Comparison of ENCODE assay signal across 12 mouse cellular contexts in the genomic region with DNA sequence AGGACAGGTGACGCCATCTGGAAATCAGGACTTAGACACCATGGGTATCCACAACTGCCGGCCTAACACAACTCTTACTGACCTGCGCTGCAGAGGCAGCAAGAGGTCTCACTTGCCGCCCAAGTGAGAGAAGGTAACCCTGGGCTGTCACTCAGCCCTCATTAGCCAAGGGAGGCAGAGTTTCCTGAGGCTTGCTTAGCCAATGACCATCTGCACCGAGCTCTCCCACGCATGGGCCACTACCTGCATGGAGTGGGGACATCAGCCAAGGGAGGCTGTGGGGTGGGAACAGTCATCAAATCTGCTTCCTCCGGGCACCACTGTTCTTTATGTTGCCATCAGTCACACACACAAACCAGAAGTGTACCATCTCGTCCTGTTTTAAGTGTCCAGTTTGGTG. TPM values are rescaled to one million over a fixed set of nuclear protein-coding genes. Genes with fewer than 3 reads are reported as not detected.
DNase-seq lines count a peak whose midpoint lies in the region; ATAC-seq and TF ChIP-seq lines count a peak whose summit lies in the region.
"Had no signal": no experiment of that assay in that cellular context is flagged by ENCODE, and none has a peak within 500 bp of the region (broad histone marks: within the 10 kb centered on the region; RNA-seq: fewer than 3 reads in every experiment).

No protein-coding gene starts in this region.

- TF ChIP-seq CTCF in forebrain, postnatal 0 days (IDR thresholded peaks at IDR 0.05; ENCODE audit: low read depth): no peak

- no peak overlapping the region for H3K4me3 ChIP-seq in forebrain, embryonic 13.5 days
- no peak overlapping the region for H3K4me3 ChIP-seq in forebrain, postnatal 0 days (ENCODE audit: low read depth, low read length)
- H3K4me3 ChIP-seq in midbrain, embryonic 11.5 days (ENCODE audit: low read depth, low read length): no peak overlapping the region
- H3K4me3 ChIP-seq in midbrain, embryonic 14.5 days (replicated peaks; ENCODE audit: low read depth, low read length): no peak overlapping the region
- no peak overlapping the region for H3K4me3 ChIP-seq in kidney, embryonic 15.5 days (replicated peaks)
- H3K4me3 ChIP-seq: hindbrain, embryonic 15.5 days; left cerebral cortex, adult 2 months; limb, embryonic 15.5 days; midbrain, embryonic 12.5 days had no signal

- DNase-seq in forebrain, postnatal 0 days: no peak
- no peak for DNase-seq in midbrain, embryonic 11.5 days (ENCODE audit: low spot score, missing footprints)
- DNase-seq in midbrain, embryonic 14.5 days: no peak
- DNase-seq in cerebellum, postnatal 14 days: peak; percentile 59 to 74
- no peak for DNase-seq in lung, postnatal 10 days

- no peaks in the 10 kb centered on the region for H3K9me3 ChIP-seq in forebrain, embryonic 13.5 days (replicated peaks)
- no peaks in the 10 kb centered on the region for H3K9me3 ChIP-seq in forebrain, postnatal 0 days (ENCODE audit: low read length)
- H3K9me3 ChIP-seq in midbrain, embryonic 11.5 days (ENCODE audit: control insufficient read depth, low read length): no peaks in the 10 kb centered on the region
- no peaks in the 10 kb centered on the region for H3K9me3 ChIP-seq in midbrain, embryonic 14.5 days (ENCODE audit: control insufficient read depth, low read length)
- H3K9me3 ChIP-seq in kidney, embryonic 15.5 days (replicated peaks): no peaks in the 10 kb centered on the region
- H3K9me3 ChIP-seq: hindbrain, embryonic 15.5 days; limb, embryonic 15.5 days; midbrain, embryonic 12.5 days had no signal

- ATAC-seq in forebrain, embryonic 13.5 days: no peak
- ATAC-seq in forebrain, postnatal 0 days: no peak
- peak; percentile 34; the same call in 1 of the 2 replicates for ATAC-seq in midbrain, embryonic 11.5 days (ENCODE audit: low FRiP score)
- ATAC-seq in midbrain, embryonic 14.5 days (ENCODE audit: low FRiP score, low TSS enrichment): no peak
- no peak for ATAC-seq in kidney, embryonic 15.5 days (replicated peaks; ENCODE audit: low FRiP score)

- no peaks in the 10 kb centered on the region for H3K27me3 ChIP-seq in forebrain, embryonic 13.5 days
- no peaks in the 10 kb centered on the region for H3K27me3 ChIP-seq in forebrain, postnatal 0 days (ENCODE audit: insufficient read depth, low read length)
- no peaks in the 10 kb centered on the region for H3K27me3 ChIP-seq in midbrain, embryonic 11.5 days (ENCODE audit: control insufficient read depth, insufficient read depth, low read length)
- H3K27me3 ChIP-seq in midbrain, embryonic 14.5 days (ENCODE audit: control insufficient read depth, insufficient read depth, low read length): no peaks in the 10 kb centered on the region
- H3K27me3 ChIP-seq in kidney, embryonic 15.5 days: no peaks in the 10 kb centered on the region
- H3K27me3 ChIP-seq: hindbrain, embryonic 15.5 days; limb, embryonic 15.5 days; midbrain, embryonic 12.5 days had no signal

- H3K4me1 ChIP-seq in forebrain, embryonic 13.5 days: peaks cover 11% of the 10 kb centered on the region
- H3K4me1 ChIP-seq in forebrain, postnatal 0 days (ENCODE audit: insufficient read depth): no peaks in the 10 kb centered on the region
- H3K4me1 ChIP-seq in midbrain, embryonic 11.5 days (ENCODE audit: control insufficient read depth, insufficient read depth, low read length): peaks cover 5% of the 10 kb centered on the region; the same call in 1 of the 2 replicates
- no peaks in the 10 kb centered on the region for H3K4me1 ChIP-seq in midbrain, embryonic 14.5 days (ENCODE audit: control insufficient read depth, insufficient read depth, low read length)
- H3K4me1 ChIP-seq in kidney, embryonic 15.5 days: peaks cover 11% of the 10 kb centered on the region

- no peak overlapping the region for H3K27ac ChIP-seq in forebrain, embryonic 13.5 days
- no peak overlapping the region for H3K27ac ChIP-seq in forebrain, postnatal 0 days (ENCODE audit: low read depth, low read length)
- H3K27ac ChIP-seq in midbrain, embryonic 11.5 days (ENCODE audit: low read depth, low read length): no peak overlapping the region
- no peak overlapping the region for H3K27ac ChIP-seq in midbrain, embryonic 14.5 days (replicated peaks; ENCODE audit: low read depth, low read length)
- H3K27ac ChIP-seq in kidney, embryonic 15.5 days: no peak overlapping the region; the same call in 1 of the 2 replicates

- WGBS in forebrain, embryonic 13.5 days: 88% methylated on average over 8 of the region's 8 CpGs
- 90% methylated on average over 8 of the region's 8 CpGs for WGBS in forebrain, postnatal 0 days
- WGBS in midbrain, embryonic 11.5 days: 88% methylated on average over 8 of the region's 8 CpGs
- 88% methylated on average over 8 of the region's 8 CpGs for WGBS in midbrain, embryonic 14.5 days
- WGBS in kidney, embryonic 15.5 days: 67% methylated on average over 8 of the region's 8 CpGs

- 0 out of 2 replicates have a peak overlapping the region, but pooled peaks have one; percentile 12 for H3K9ac ChIP-seq in forebrain, embryonic 13.5 days
- H3K9ac ChIP-seq in forebrain, postnatal 0 days: no peak overlapping the region
- no peak overlapping the region for H3K9ac ChIP-seq in midbrain, embryonic 11.5 days (ENCODE audit: low read length)
- no peak overlapping the region for H3K9ac ChIP-seq in midbrain, embryonic 14.5 days (replicated peaks; ENCODE audit: low read length)
- H3K9ac ChIP-seq in kidney, embryonic 15.5 days: no peak overlapping the region
- H3K9ac ChIP-seq: hindbrain, embryonic 15.5 days; limb, embryonic 15.5 days; midbrain, embryonic 12.5 days had no signal

- H3K36me3 ChIP-seq in forebrain, embryonic 13.5 days (ENCODE audit: poor library complexity, severe bottlenecking): peaks cover 3% of the 10 kb centered on the region; the same call in 1 of the 2 replicates
- H3K36me3 ChIP-seq in forebrain, postnatal 0 days (ENCODE audit: insufficient read depth): 0 out of 2 replicates have a peak, but pooled peaks cover 5% of the 10 kb centered on the region
- H3K36me3 ChIP-seq in midbrain, embryonic 11.5 days (ENCODE audit: control insufficient read depth, insufficient read depth, low read length): no peaks in the 10 kb centered on the region
- H3K36me3 ChIP-seq in midbrain, embryonic 14.5 days (ENCODE audit: control insufficient read depth, insufficient read depth, low read length): peaks cover 3% of the 10 kb centered on the region; the same call in 1 of the 2 replicates
- peaks cover 8% of the 10 kb centered on the region; the same call in 1 of the 2 replicates for H3K36me3 ChIP-seq in kidney, embryonic 15.5 days
- H3K36me3 ChIP-seq: hindbrain, embryonic 15.5 days had no signal

- H3K4me2 ChIP-seq in forebrain, embryonic 13.5 days: no peak overlapping the region
- no peak overlapping the region for H3K4me2 ChIP-seq in forebrain, postnatal 0 days (ENCODE audit: low read depth)
- H3K4me2 ChIP-seq in midbrain, embryonic 11.5 days: no peak overlapping the region
- H3K4me2 ChIP-seq in midbrain, embryonic 14.5 days (ENCODE audit: low read length): no peak overlapping the region
- no peak overlapping the region for H3K4me2 ChIP-seq in kidney, embryonic 15.5 days
- H3K4me2 ChIP-seq: hindbrain, embryonic 15.5 days; limb, embryonic 15.5 days; midbrain, embryonic 12.5 days had no signal

RNA-seq across cellular contexts. Expression of a gene that starts 9.6 kb away (rescaled TPM):
- polyA plus RNA-seq in forebrain, embryonic 13.5 days (2015; fragmentation: Nextera tagmentation; extraction: Ambion mirVana): 7.4 and 9.4 TPM in 2 replicates
- total RNA-seq in forebrain, postnatal 0 days (2014; rRNA removed): 6.0 and 7.4 TPM in 2 replicates
- polyA plus RNA-seq in forebrain, postnatal 0 days (2015; fragmentation: Nextera tagmentation; extraction: Ambion mirVana): 8.2 and 9.7 TPM in 2 replicates
- 4.1 and 5.1 TPM in 2 replicates for polyA plus RNA-seq in midbrain, embryonic 11.5 days (2014; fragmentation: Nextera tagmentation; extraction: Ambion mirVana)
- 6.0 and 6.4 TPM in 2 replicates for polyA plus RNA-seq in midbrain, embryonic 14.5 days (2014; fragmentation: Nextera tagmentation; extraction: Ambion mirVana)
- 5.1 and 5.3 TPM in 2 replicates for polyA plus RNA-seq in kidney, embryonic 15.5 days (2015; fragmentation: Nextera tagmentation; extraction: Ambion mirVana)

RNA-seq across cellular contexts. Expression of a gene that starts 9.8 kb away (rescaled TPM):
- polyA plus RNA-seq in forebrain, embryonic 13.5 days (2015; fragmentation: Nextera tagmentation; extraction: Ambion mirVana): 125 and 130 TPM in 2 replicates
- 92.4 and 116 TPM in 2 replicates for total RNA-seq in forebrain, postnatal 0 days (2014; rRNA removed)
- 136 and 140 TPM in 2 replicates for polyA plus RNA-seq in forebrain, postnatal 0 days (2015; fragmentation: Nextera tagmentation; extraction: Ambion mirVana)
- 152 and 162 TPM in 2 replicates for polyA plus RNA-seq in midbrain, embryonic 11.5 days (2014; fragmentation: Nextera tagmentation; extraction: Ambion mirVana)
- polyA plus RNA-seq in midbrain, embryonic 14.5 days (2014; fragmentation: Nextera tagmentation; extraction: Ambion mirVana): 139 and 148 TPM in 2 replicates
- 152 and 165 TPM in 2 replicates for polyA plus RNA-seq in kidney, embryonic 15.5 days (2015; fragmentation: Nextera tagmentation; extraction: Ambion mirVana)

RNA-seq across cellular contexts. Expression of a gene that starts 29.2 kb away (rescaled TPM):
- polyA plus RNA-seq in forebrain, embryonic 13.5 days (2015; fragmentation: Nextera tagmentation; extraction: Ambion mirVana): 18.5 and 22.8 TPM in 2 replicates
- 16.9 and 18.5 TPM in 2 replicates for total RNA-seq in forebrain, postnatal 0 days (2014; rRNA removed)
- polyA plus RNA-seq in forebrain, postnatal 0 days (2015; fragmentation: Nextera tagmentation; extraction: Ambion mirVana): 14.0 and 14.1 TPM in 2 replicates
- 8.2 and 9.7 TPM in 2 replicates for polyA plus RNA-seq in midbrain, embryonic 11.5 days (2014; fragmentation: Nextera tagmentation; extraction: Ambion mirVana)
- 6.0 and 10.0 TPM in 2 replicates for polyA plus RNA-seq in midbrain, embryonic 14.5 days (2014; fragmentation: Nextera tagmentation; extraction: Ambion mirVana)
- 23.2 and 24.0 TPM in 2 replicates for polyA plus RNA-seq in kidney, embryonic 15.5 days (2015; fragmentation: Nextera tagmentation; extraction: Ambion mirVana)

RNA-seq across cellular contexts. Expression of a gene that starts 39.4 kb away (rescaled TPM):
- polyA plus RNA-seq in forebrain, embryonic 13.5 days (2015; fragmentation: Nextera tagmentation; extraction: Ambion mirVana): 5.9 and 6.3 TPM in 2 replicates
- total RNA-seq in forebrain, postnatal 0 days (2014; rRNA removed): 32.1 and 42.1 TPM in 2 replicates
- polyA plus RNA-seq in forebrain, postnatal 0 days (2015; fragmentation: Nextera tagmentation; extraction: Ambion mirVana): 11.7 and 17.4 TPM in 2 replicates
- polyA plus RNA-seq in midbrain, embryonic 11.5 days (2014; fragmentation: Nextera tagmentation; extraction: Ambion mirVana): 0.81 and 0.85 TPM in 2 replicates
- 12.1 and 13.0 TPM in 2 replicates for polyA plus RNA-seq in midbrain, embryonic 14.5 days (2014; fragmentation: Nextera tagmentation; extraction: Ambion mirVana)
- polyA plus RNA-seq in kidney, embryonic 15.5 days (2015; fragmentation: Nextera tagmentation; extraction: Ambion mirVana): 2.6 TPM in 2 replicates
- polyA plus RNA-seq: activated CD4-positive, CD25-positive, alpha-beta regulatory T cell, adult 4 months had no signal

Comparison
In these comparisons a context has a peak if more than half of its experiments do, and no peak if none do; other contexts are left out.
1. DNase-seq: peak in cerebellum, postnatal 14 days (2 of 2); none in forebrain, postnatal 0 days (single experiment), midbrain, embryonic 11.5 days (single experiment), midbrain, embryonic 14.5 days (single experiment) and lung, postnatal 10 days (single experiment).